Mouse (Mus musculus): Measurements from ENCODE around the gene Rbm26.

Rbm26 gene

DNA sequence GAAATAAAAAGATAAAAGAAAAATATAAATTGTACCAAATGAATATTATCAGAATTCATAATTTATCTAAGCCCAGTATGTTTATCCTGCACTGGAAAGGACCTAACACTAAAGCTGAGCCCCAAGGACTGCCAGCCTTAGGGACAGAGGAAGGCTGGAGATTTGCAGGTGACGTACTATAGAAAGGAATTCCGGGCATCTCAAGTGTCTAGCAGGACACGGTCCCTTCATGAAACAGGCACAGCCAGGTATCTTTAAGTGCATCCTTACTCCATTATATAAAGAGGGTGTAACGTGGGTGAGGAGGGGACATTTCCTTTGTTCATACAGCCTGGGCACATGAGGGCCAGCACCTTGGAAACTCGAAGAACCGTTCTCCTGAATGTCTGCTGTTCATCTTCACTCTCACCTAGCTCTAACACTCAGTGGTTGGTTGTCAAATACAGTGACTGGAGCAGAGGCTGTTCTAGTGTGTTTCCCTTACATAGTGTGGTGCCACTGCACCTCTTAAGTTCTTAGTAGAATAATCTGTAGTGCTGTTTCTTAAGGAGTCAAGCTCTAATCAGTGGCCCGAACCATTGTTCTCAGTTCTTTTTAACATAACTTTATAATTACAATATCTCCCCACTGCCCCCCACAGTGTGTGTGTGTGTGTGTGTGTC is 91.7 kb downstream of the Rbm26 start:
- no peak for DNase-seq (ENCODE audit: low spot score in 2 of 2)

DNA sequence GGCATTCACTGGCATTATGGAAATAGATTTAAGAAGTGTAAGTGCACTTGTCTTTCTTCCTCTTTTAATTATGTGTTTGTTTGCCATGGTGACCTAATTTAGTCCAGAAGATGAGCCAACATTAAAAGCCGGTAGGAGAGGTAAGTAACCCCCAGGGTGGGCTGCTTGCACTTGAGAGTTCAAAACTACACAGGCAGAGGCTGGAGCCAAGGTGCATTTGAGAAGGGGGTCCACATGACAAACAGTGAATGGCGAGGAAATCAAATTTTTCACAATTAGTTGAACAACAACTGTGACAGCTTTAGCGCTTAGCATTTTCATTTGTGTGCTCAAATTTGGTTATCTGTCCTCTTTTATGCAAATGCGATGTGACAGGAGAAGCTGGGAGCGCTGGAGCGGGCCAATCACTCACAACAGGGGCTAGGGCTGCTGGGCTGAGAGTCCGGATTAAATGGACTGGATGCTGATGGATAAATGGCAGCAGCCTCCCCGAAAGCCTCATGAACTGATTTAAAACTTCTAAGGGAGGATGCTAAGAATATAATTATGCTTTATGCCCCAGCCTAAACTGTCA is 92.3 kb downstream of the Rbm26 start:
- DNase-seq (ENCODE audit: low spot score in 2 of 2) = no peak

DNA sequence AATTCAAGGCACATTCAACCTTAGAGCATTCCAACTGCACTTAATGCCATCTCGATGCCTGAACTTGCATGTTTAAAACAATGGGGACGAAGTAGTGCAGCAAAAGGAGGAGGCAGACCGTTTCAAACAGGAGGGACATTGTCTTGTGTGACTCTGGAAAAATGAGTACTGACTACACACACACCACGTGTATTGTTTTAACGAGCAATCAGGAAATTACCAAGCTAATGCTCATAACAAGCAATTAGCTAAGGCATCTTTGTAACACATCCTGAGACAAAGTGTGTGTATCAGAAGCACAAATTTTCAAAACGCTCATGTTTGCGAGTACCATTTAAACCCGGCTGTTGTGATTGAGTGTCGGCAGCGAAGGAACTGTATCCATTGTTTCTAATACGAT is 93.0 kb downstream of the Rbm26 start:
- DNase-seq (ENCODE audit: low spot score in 2 of 2) = no peak

DNA sequence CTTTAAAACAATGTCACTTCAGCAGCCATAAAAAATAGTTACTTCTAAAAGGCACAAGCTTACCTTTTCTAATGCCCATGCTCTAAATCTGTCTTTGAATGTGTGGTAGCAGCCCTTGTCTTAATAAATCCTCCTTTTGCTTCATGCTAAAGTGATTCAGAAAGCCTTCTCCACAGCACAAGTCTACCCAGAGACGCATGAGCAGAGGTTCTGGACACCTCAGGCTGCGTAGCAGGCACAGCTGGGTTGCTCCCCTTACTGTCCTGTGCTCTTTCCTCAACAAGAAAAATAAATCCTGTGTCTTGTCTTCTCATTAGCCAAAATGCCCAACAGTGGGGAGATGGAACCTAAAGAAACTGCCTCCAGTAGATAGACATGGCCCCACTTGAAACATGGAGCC is 102.4 kb downstream of the Rbm26 start:
- DNase-seq (ENCODE audit: low spot score in 2 of 2) = no peak

DNA sequence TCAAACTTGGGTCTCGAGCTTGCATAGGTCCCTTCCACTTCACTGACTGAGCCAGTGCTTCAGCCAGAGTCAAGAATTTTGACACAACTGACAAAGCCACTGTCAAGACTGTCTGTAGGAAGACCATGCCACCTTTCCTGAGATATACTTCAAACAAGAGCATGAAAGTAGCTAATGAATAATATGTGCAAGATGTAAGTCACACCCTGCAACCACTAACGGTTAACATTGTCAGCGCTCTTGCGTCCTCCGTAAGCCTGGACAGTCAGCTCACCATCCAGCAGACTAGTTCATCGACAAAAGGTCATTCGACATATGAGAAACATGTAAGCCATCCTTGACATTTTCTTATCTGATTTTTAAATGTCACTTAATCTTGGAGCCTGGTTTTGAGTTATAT is 102.8 kb downstream of the Rbm26 start:
- DNase-seq (ENCODE audit: low spot score in 2 of 2) = no peak

DNA sequence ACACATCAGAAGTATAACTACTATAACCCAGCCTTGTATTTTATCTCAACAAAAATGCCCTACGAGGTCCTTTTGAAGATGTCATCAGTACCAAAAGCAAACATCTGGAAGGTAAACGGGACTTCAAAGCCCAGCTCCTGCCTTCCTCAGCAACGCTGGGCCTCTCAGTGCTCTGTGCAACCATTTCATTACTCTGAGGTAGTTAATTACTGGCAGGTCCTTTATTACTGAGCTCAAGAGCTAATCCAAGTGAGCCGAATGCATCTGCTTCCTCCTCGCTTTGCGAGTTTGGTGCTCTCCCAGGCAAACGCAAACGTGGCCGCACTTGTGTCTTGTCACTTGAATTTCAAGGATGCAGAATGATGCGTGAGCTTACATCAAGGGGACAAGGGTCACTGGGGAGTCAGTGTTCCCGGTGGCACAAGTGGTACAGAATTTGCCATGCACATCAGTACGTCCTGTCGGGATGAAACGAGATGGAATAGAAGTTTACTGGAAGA is 106.1 kb downstream of the Rbm26 start:
- DNase-seq (ENCODE audit: low spot score in 2 of 2) = no peak

DNA sequence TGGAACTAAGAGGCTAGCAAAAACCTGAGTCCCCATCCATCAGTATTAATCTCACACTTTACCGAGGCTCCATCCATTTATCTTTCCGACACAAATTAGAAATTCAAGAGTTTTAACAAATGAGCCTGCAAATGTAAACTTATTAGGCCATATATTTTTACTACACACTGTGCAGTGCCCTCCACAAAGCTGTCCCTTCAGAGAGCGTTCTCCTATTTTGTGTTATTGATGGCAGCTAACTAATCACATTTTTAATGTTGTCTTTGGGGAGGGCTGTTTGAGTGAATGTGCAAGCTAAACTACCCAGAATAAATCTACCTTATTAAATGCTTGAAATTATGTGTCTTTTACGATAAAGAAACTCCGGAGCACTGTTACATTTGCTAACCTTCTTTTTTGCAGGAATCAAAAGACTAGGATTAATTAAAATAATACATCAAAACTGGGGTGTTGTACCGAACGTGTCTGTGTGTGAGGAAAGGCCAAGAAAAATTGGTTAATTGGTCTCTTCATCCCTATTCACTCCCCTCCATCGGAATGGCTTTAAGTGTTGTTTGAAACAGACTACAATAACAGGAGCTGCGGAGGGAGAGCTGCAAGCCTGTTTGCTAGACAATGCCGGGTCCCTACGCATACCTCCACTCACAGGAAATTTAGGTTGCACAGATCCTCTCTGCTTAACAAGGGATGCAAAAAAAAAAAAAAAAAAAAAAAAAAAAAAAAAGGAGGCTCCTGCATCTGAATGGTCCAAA is 106.7 kb downstream of the Rbm26 start:
- DNase-seq (ENCODE audit: low spot score in 2 of 2) = no peak

DNA sequence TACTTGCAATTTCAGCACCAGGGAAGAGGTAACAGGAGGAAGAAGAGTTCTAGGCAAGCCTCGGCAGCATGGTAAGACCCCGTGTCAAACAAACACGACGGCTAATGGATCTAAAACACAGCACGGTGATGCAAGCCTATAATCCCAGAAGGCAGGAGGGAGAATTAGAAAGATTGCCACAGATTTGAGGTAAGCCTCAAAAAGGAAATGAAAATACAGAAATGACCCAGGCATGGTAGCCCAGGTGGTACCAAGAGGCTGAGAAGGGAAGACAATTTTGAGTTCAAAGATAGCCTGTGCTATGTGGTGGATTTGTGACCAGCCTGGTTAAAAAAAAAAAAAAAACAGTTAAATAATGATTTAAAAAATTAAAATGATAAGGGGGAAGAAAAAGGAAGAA is 109.1 kb downstream of the Rbm26 start:
- no peak for DNase-seq (ENCODE audit: low spot score in 2 of 2)

DNA sequence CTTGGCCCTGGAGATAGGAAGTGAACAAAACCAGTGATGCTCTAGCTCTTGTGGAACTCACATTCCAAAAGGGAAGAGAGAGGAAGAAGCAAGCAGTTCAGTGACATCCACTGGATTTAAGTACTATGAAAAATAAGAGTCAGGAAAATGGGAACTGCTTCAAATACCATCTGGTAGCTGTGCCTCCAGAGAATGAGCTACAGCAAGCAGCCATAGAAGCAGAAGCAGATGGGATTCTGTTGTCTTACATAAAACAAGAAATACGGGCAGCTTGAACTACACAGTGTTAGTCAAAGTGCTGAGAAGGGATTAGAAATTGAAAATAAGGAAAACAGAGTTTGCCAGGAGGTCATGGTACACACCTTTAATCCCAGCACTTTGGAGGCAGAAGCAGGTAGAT is 112.9 kb downstream of the Rbm26 start:
- no peak for DNase-seq (ENCODE audit: low spot score in 2 of 2)

DNA sequence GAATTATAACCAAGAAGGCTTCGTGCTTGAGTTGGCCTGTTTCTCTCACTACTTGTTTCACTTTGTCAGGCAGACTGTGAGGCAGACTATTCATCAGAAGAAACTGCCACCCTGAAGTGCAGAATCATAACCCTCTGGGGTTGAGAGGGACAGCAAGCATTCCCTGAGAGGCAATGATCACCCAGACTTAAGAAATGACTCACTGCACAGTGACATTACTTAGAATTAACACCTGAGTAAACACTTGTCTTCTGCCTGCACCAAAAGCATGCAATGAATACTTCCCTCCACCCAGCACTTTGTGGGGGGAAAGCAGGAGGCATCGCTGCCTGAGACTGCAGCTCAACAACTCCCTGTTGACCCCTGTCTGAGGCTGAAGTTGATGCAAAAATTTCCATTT is 115.9 kb downstream of the Rbm26 start:
- DNase-seq (ENCODE audit: low spot score in 2 of 2) = no peak

DNA sequence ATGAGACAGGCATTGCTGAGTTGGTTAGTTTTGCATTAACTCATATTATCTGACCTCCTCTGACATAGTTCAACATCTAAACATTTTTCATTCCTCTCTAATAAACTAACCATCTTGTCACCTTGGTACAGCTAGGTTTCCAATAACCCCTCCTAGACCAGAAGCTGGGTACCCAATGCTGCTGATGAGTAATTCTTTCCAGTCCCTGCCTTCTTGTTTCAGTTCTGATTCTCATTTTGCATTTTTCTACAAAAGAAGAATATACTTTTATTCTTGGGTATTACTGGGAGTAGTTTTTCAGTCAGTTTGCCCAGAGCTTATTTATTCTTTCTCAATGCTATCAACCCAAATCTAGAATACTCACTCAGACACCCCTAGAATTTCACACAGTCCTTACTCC is 119.2 kb downstream of the Rbm26 start:
- DNase-seq (ENCODE audit: low spot score in 2 of 2) = no peak

Measured in urinary bladder, adult 18-20 months (tissue).